In the genomic region with DNA sequence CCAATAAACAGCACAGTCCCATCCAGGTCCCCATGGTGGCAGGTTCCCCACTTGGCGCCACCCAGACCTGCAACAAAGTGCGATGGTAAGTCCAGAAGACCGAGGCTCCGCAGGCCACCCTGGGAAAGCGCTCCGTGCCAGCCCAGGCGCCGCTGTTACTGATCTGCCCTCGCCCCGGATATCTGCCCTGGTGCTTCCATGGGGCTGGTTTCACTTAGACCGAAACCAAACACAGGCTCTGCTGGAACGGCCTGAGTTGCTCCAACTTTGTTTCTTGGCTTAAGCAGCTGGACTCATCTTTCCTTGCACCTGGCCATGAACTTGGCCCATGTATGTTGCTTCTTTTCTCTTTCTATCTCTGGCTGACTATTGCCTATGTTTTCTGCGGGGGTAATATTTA, we compare ENCODE assay signal across 19 mouse cellular contexts. TPM values are rescaled to one million over a fixed set of nuclear protein-coding genes. Genes with fewer than 3 reads are reported as not detected.
DNase-seq lines count a peak whose midpoint lies in the region; ATAC-seq lines count a peak whose summit lies in the region.
"Had no signal": no experiment of that assay in that cellular context is flagged by ENCODE, and none has a peak within 500 bp of the region (broad histone marks: within the 10 kb centered on the region; RNA-seq: fewer than 3 reads in every experiment).

No protein-coding gene starts in this region.

- no peaks in the 10 kb centered on the region for H3K4me1 ChIP-seq in kidney, embryonic 15.5 days
- H3K4me1 ChIP-seq: embryonic facial prominence, embryonic 12.5 days had no signal

- no peak for ATAC-seq in kidney, embryonic 15.5 days (replicated peaks; ENCODE audit: low FRiP score)
- ATAC-seq: CD4-positive, CD25-positive, alpha-beta regulatory T cell, adult 4 months; forebrain, embryonic 15.5 days had no signal

- peaks cover 89% of the 10 kb centered on the region for H3K36me3 ChIP-seq in kidney, embryonic 15.5 days

- H3K27me3 ChIP-seq in kidney, embryonic 15.5 days: no peaks in the 10 kb centered on the region
- H3K27me3 ChIP-seq: CH12.LX; embryonic facial prominence, embryonic 12.5 days; forebrain, embryonic 13.5 days; forebrain, embryonic 15.5 days; Patski had no signal

- H3K9me3 ChIP-seq in kidney, embryonic 15.5 days (replicated peaks): no peaks in the 10 kb centered on the region
- H3K9me3 ChIP-seq: embryonic facial prominence, embryonic 10.5 days; embryonic facial prominence, embryonic 12.5 days; forebrain, embryonic 13.5 days; forebrain, embryonic 15.5 days; G1E had no signal

- no peak overlapping the region for H3K9ac ChIP-seq in kidney, embryonic 15.5 days
- H3K9ac ChIP-seq: embryonic facial prominence, embryonic 12.5 days; forebrain, embryonic 13.5 days; forebrain, embryonic 15.5 days had no signal

- no peak overlapping the region for H3K4me2 ChIP-seq in kidney, embryonic 15.5 days
- H3K4me2 ChIP-seq: embryonic facial prominence, embryonic 12.5 days; forebrain, embryonic 13.5 days; forebrain, embryonic 15.5 days had no signal

- 95% methylated on average over 13 of the region's 13 CpGs for WGBS in kidney, embryonic 15.5 days

- H3K27ac ChIP-seq in kidney, embryonic 15.5 days: no peak overlapping the region
- H3K27ac ChIP-seq: embryonic facial prominence, embryonic 10.5 days; embryonic facial prominence, embryonic 12.5 days; forebrain, embryonic 13.5 days; forebrain, embryonic 15.5 days had no signal

- H3K4me3 ChIP-seq in kidney, embryonic 15.5 days (replicated peaks): no peak overlapping the region
- H3K4me3 ChIP-seq: embryonic facial prominence, embryonic 10.5 days; embryonic facial prominence, embryonic 12.5 days; forebrain, embryonic 13.5 days; forebrain, embryonic 15.5 days had no signal

- peak; percentile 71 for DNase-seq in gastrocnemius, adult 18-20 months (ENCODE audit: low spot score)
- no peak for DNase-seq in gastrocnemius, postnatal 4 days (ENCODE audit: low spot score in 2 of 2)
- peak; percentile 63 for DNase-seq in gastrocnemius, postnatal 14 days
- DNase-seq in gastrocnemius, postnatal 36 days: peak; percentile 39 to 41
- no peak for DNase-seq in adrenal gland, adult 8-10 months
- DNase-seq in ovary, postnatal 14 days (ENCODE audit: low spot score): no peak
- DNase-seq: adrenal gland, adult 2 months; adrenal gland, postnatal 36 days had no signal

- intact Hi-C loops in gastrocnemius, postnatal 14 days (cut with DNase I; ENCODE audit: low total_unique reads): loop anchor here (5.0 kb wide), 1 partner anchor 289 kb away; no protein-coding TSS in a partner anchor
- intact Hi-C loops in gastrocnemius, postnatal 36 days (cut with DNase I): loop anchor here (2.0 to 5.0 kb wide), 2 partner anchors 254 to 290 kb away; no protein-coding TSS in a partner anchor

RNA-seq across cellular contexts. Expression of gene Banp, which starts 29.1 kb away (rescaled TPM):
- 1 to 10 TPM; 8.4 TPM for total RNA-seq in gastrocnemius, adult 18-20 months (2021)
- total RNA-seq in gastrocnemius, postnatal 4 days (2021): 10 to 100 TPM; 15.6 to 17.4 TPM
- total RNA-seq in gastrocnemius, postnatal 14 days (2021): 1 to 10 TPM; 8.3 to 8.4 TPM
- total RNA-seq in gastrocnemius, postnatal 36 days (2021): 10 to 100 TPM in 1 of 2 experiments, 1 to 10 TPM in 1; 6.6 to 17.8 TPM
- polyA plus RNA-seq in kidney, embryonic 15.5 days (2015; fragmentation: Nextera tagmentation; extraction: Ambion mirVana): 41.2 and 43.3 TPM in 2 replicates
- 10 to 100 TPM; 16.5 to 40.8 (median 27.9) TPM for total RNA-seq in adrenal gland, adult 8-10 months (2022)

RNA-seq across cellular contexts. Expression of gene Car5a, which starts 34.0 kb away (rescaled TPM):
- total RNA-seq in gastrocnemius, adult 18-20 months (2021): not detected
- total RNA-seq in gastrocnemius, postnatal 4 days (2021): under 1 TPM in 1 of 2 experiments, not detected in 1; 0.44 TPM
- not detected for total RNA-seq in gastrocnemius, postnatal 14 days (2021)
- not detected for total RNA-seq in gastrocnemius, postnatal 36 days (2021)
- polyA plus RNA-seq in kidney, embryonic 15.5 days (2015; fragmentation: Nextera tagmentation; extraction: Ambion mirVana): 0.40 TPM in 1 of 2 replicates, not detected in the other
- total RNA-seq in adrenal gland, adult 8-10 months (2022): not detected
- total RNA-seq: adrenal gland, postnatal 36 days had no signal
- polyA plus RNA-seq: CD4-positive, CD25-positive, alpha-beta regulatory T cell, adult 4 months; embryonic facial prominence, embryonic 10.5 days; embryonic facial prominence, embryonic 12.5 days; embryonic facial prominence, embryonic 14.5 days; forebrain, embryonic 11.5 days; forebrain, embryonic 13.5 days; Patski had no signal

Comparison
In these comparisons a context has a peak if more than half of its experiments do, and no peak if none do; other contexts are left out.
1. DNase-seq: peak in gastrocnemius, adult 18-20 months (single experiment), gastrocnemius, postnatal 14 days (single experiment) and gastrocnemius, postnatal 36 days (2 of 2); none in gastrocnemius, postnatal 4 days (0 of 2), adrenal gland, adult 8-10 months (single experiment) and ovary, postnatal 14 days (single experiment).